Mouse (Mus musculus): ENCODE results near the gene Adamts3.

DNA sequence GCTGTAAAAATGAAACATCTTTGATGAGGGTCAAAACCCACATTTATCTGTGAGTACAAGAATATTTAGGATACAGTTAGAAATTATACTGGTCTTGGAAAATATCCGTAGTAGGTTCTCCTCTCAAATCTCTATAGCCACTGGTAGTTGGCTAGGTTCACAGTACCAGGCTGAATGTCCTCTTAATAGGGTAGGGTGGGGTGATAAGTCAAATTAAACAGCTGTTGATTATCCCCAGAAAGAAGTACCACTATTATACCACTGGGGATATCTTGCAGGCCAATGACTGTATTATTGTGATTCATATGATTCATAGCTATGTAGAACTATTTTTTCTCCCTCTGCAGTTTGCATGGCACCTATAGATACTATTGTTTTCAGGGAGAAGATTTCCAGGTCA, 228.8 kb downstream of the Adamts3 start:
- no peak for TF ChIP-seq POLR2A (IDR thresholded peaks at IDR 0.05; ENCODE audit: insufficient read depth, low read depth, low read length)
- TF ChIP-seq CTCF (IDR thresholded peaks at IDR 0.05) = no peak

Measured in heart, adult 2 months (tissue).